Mouse (Mus musculus): ENCODE data around the gene Wfdc17. TPM values are rescaled to one million over a fixed set of nuclear protein-coding genes. Genes with fewer than 3 reads are reported as not detected.

The Wfdc17 gene
- polyA plus RNA-seq, 1 experiment, result 4.4 TPM

GRCm38 (mm10) chr11:83737109-83737558 lies 33.3 kb downstream of the Wfdc17 start:
- Histone ChIP-seq H3K27me3 (replicated peaks; ENCODE audit: control insufficient read depth, insufficient read depth, low read length) (no peaks in the 10 kb centered on the region; the same call in 1 of the 2 replicates), H3K4me3 (ENCODE audit: insufficient read depth, low read depth, low read length) (no peak overlapping the region), H3K4me1 (ENCODE audit: control insufficient read depth, insufficient read depth, low read length) (no peaks in the 10 kb centered on the region), H3K36me3 (ENCODE audit: control insufficient read depth, insufficient read depth, low read length) (no peaks in the 10 kb centered on the region), H3K27ac (ENCODE audit: insufficient read depth, low read depth, low read length) (no peak overlapping the region)
- TF ChIP-seq POLR2A (IDR thresholded peaks at IDR 0.05; ENCODE audit: low read depth, low read length), result no peak
- no peak for TF ChIP-seq CTCF (conservative IDR thresholded peaks at IDR 0.05; ENCODE audit: insufficient read depth, insufficient read length, low read depth, low read length)
- DNase-seq, result peak; percentile 6
- 68% methylated on average over 3 of the region's 3 CpGs for WGBS

GRCm38 (mm10) chr11:83739241-83739640 lies 35.5 kb downstream of the Wfdc17 start:
- 18% methylated on average over 5 of the region's 5 CpGs for WGBS
- H3K27ac ChIP-seq (ENCODE audit: insufficient read depth, low read depth, low read length), result no peak overlapping the region
- no peaks in the 10 kb centered on the region for H3K4me1 ChIP-seq (ENCODE audit: control insufficient read depth, insufficient read depth, low read length)
- no peaks in the 10 kb centered on the region for H3K36me3 ChIP-seq (ENCODE audit: control insufficient read depth, insufficient read depth, low read length)
- peak; percentile 71 for DNase-seq
- H3K27me3 ChIP-seq (replicated peaks; ENCODE audit: control insufficient read depth, insufficient read depth, low read length), result no peaks in the 10 kb centered on the region; the same call in 1 of the 2 replicates
- H3K4me3 ChIP-seq (ENCODE audit: insufficient read depth, low read depth, low read length), result no peak overlapping the region
- TF ChIP-seq CTCF (conservative IDR thresholded peaks at IDR 0.05; ENCODE audit: insufficient read depth, insufficient read length, low read depth, low read length) (peak; percentile 89), POLR2A (IDR thresholded peaks at IDR 0.05; ENCODE audit: low read depth, low read length) (no peak)

- no peak for DNase-seq
- Histone ChIP-seq H3K4me1 (ENCODE audit: control insufficient read depth, insufficient read depth, low read length) (no peaks in the 10 kb centered on the region), H3K27ac (ENCODE audit: insufficient read depth, low read depth, low read length) (no peak overlapping the region), H3K36me3 (ENCODE audit: control insufficient read depth, insufficient read depth, low read length) (no peaks in the 10 kb centered on the region), H3K27me3 (replicated peaks; ENCODE audit: control insufficient read depth, insufficient read depth, low read length) (no peaks in the 10 kb centered on the region; the same call in 1 of the 2 replicates), H3K4me3 (ENCODE audit: insufficient read depth, low read depth, low read length) (no peak overlapping the region)
- no peak for TF ChIP-seq CTCF (conservative IDR thresholded peaks at IDR 0.05; ENCODE audit: insufficient read depth, insufficient read length, low read depth, low read length)
- no peak for TF ChIP-seq POLR2A (IDR thresholded peaks at IDR 0.05; ENCODE audit: low read depth, low read length)
- 85% methylated on average over 4 of the region's 4 CpGs for WGBS
Observed at GRCm38 (mm10) chr11:83740443-83740991, 36.7 kb downstream of the Wfdc17 start.

GRCm38 (mm10) chr11:83741841-83742240 lies 38.0 kb downstream of the Wfdc17 start:
- H3K4me3 ChIP-seq (ENCODE audit: insufficient read depth, low read depth, low read length), result no peak overlapping the region
- DNase-seq, result no peak
- H3K36me3 ChIP-seq (ENCODE audit: control insufficient read depth, insufficient read depth, low read length), result no peaks in the 10 kb centered on the region
- H3K27ac ChIP-seq (ENCODE audit: insufficient read depth, low read depth, low read length), result no peak overlapping the region
- H3K27me3 ChIP-seq (replicated peaks; ENCODE audit: control insufficient read depth, insufficient read depth, low read length), result no peaks in the 10 kb centered on the region; the same call in 1 of the 2 replicates
- TF ChIP-seq POLR2A (IDR thresholded peaks at IDR 0.05; ENCODE audit: low read depth, low read length), result no peak
- TF ChIP-seq CTCF (conservative IDR thresholded peaks at IDR 0.05; ENCODE audit: insufficient read depth, insufficient read length, low read depth, low read length), result no peak
- WGBS, result 82% methylated on average over 5 of the region's 5 CpGs
- H3K4me1 ChIP-seq (ENCODE audit: control insufficient read depth, insufficient read depth, low read length), result no peaks in the 10 kb centered on the region

- DNase-seq, result peak; percentile 24
- TF ChIP-seq POLR2A (IDR thresholded peaks at IDR 0.05; ENCODE audit: low read depth, low read length), result no peak
- no peak for TF ChIP-seq CTCF (conservative IDR thresholded peaks at IDR 0.05; ENCODE audit: insufficient read depth, insufficient read length, low read depth, low read length)
- no peak overlapping the region for H3K27ac ChIP-seq (ENCODE audit: insufficient read depth, low read depth, low read length)
Observed at GRCm38 (mm10) chr11:83742731-83743355, 39.1 kb downstream of the Wfdc17 start.

GRCm38 (mm10) chr11:83743525-83743924 lies 39.7 kb downstream of the Wfdc17 start:
- no peak for TF ChIP-seq POLR2A (IDR thresholded peaks at IDR 0.05; ENCODE audit: low read depth, low read length)
- no peak for TF ChIP-seq CTCF (conservative IDR thresholded peaks at IDR 0.05; ENCODE audit: insufficient read depth, insufficient read length, low read depth, low read length)

More at GRCm38 (mm10) chr11:83742731-83743355, 39.1 kb downstream of the Wfdc17 start:
- no peaks in the 10 kb centered on the region for H3K4me1 ChIP-seq (ENCODE audit: control insufficient read depth, insufficient read depth, low read length)
- H3K27me3 ChIP-seq (replicated peaks; ENCODE audit: control insufficient read depth, insufficient read depth, low read length), result no peaks in the 10 kb centered on the region; the same call in 1 of the 2 replicates
- WGBS, result 39% methylated on average over 9 of the region's 9 CpGs
- no peaks in the 10 kb centered on the region for H3K36me3 ChIP-seq (ENCODE audit: control insufficient read depth, insufficient read depth, low read length)
- H3K4me3 ChIP-seq (ENCODE audit: insufficient read depth, low read depth, low read length), result no peak overlapping the region

GRCm38 (mm10) chr11:83746152-83746551 lies 42.4 kb downstream of the Wfdc17 start:
- Histone ChIP-seq H3K4me3 (ENCODE audit: insufficient read depth, low read depth, low read length) (no peak overlapping the region), H3K27ac (ENCODE audit: insufficient read depth, low read depth, low read length) (no peak overlapping the region), H3K36me3 (ENCODE audit: control insufficient read depth, insufficient read depth, low read length) (no peaks in the 10 kb centered on the region), H3K27me3 (replicated peaks; ENCODE audit: control insufficient read depth, insufficient read depth, low read length) (no peaks in the 10 kb centered on the region), H3K4me1 (ENCODE audit: control insufficient read depth, insufficient read depth, low read length) (no peaks in the 10 kb centered on the region)
- TF ChIP-seq CTCF (conservative IDR thresholded peaks at IDR 0.05; ENCODE audit: insufficient read depth, insufficient read length, low read depth, low read length) (no peak), POLR2A (IDR thresholded peaks at IDR 0.05; ENCODE audit: low read depth, low read length) (no peak)
- WGBS, result 57% methylated on average over 4 of the region's 4 CpGs
- no peak for DNase-seq

More at GRCm38 (mm10) chr11:83743525-83743924, 39.7 kb downstream of the Wfdc17 start:
- no peaks in the 10 kb centered on the region for H3K36me3 ChIP-seq (ENCODE audit: control insufficient read depth, insufficient read depth, low read length)
- DNase-seq, result no peak
- H3K27ac ChIP-seq (ENCODE audit: insufficient read depth, low read depth, low read length), result no peak overlapping the region
- WGBS, result 88% methylated on average over 3 of the region's 3 CpGs
- H3K4me3 ChIP-seq (ENCODE audit: insufficient read depth, low read depth, low read length), result no peak overlapping the region
- no peaks in the 10 kb centered on the region for H3K4me1 ChIP-seq (ENCODE audit: control insufficient read depth, insufficient read depth, low read length)
- H3K27me3 ChIP-seq (replicated peaks; ENCODE audit: control insufficient read depth, insufficient read depth, low read length), result no peaks in the 10 kb centered on the region; the same call in 1 of the 2 replicates
